Mouse (Mus musculus) frontal cortex, postnatal 10 days (tissue): Measurements from ENCODE around the gene Akap9.
"Not testable (repeated sequence)": the region's sequence is repeated elsewhere in the genome, so short reads cannot be mapped to it uniquely, and the experiment has no call there.

ENCODE experiments used
- DNase-seq, 2 experiments: peaks; one replicate each; pipeline ENCODE4 v3.0.0; 2022; ENCODE audit warnings: low spot score in 2 of 2, mixed read lengths in 1 of 2

Gene Akap9

DNA sequence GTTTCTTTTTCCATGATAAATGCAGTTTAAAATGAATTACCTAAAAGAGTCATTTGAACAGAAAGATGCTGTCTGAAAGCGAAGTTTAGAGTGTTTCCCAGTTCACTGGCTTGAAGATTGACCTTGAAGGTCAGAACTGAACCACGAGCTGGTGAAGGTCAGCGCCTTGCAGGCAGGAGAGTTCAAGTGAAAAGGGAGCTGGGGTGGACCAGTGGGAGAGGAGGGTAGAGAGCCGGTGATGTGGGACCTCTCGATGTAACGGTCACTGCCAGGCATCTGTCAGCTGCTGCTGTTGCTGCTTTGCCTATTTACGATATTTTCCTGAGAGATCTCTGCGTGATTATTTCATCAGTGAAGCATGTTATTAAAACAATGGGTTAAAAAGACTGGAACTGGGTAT is 111.5 kb downstream of the Akap9 start:
- DNase-seq, result no peak

- no peak for DNase-seq
These were observed 112.5 kb downstream of the Akap9 start for GRCm38 (mm10) chr5:4040372-4040771.

GRCm38 (mm10) chr5:4040922-4041321 is 113.1 kb downstream of the Akap9 start:
- DNase-seq, result no peak

- no peak for DNase-seq
These were observed 132.5 kb downstream of the Akap9 start for GRCm38 (mm10) chr5:4060313-4060712.

- DNase-seq, result no peak
These were observed 138.7 kb downstream of the Akap9 start for GRCm38 (mm10) chr5:4066476-4067115.

DNA sequence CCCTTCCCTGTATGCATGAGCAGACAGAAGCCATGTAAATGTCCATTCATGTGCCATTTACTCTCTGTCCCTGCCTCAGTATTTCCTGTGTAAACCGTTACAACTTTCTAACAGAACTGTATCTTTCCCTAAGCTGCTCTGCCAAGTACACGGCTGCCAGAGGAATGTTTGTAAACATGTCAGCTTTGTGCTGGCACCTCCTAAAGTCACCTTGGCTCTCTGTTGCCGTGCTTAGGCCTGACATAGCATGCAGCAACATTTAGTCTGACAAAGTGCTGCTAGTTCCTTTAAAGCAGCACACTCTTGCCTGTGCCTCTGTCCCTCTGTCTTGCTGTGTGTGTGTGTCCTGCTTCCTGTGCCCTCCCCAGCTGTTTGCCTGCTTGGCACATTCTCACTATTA is 139.3 kb downstream of the Akap9 start:
- no peak for DNase-seq

- DNase-seq, result no peak
These were observed 151.2 kb downstream of the Akap9 start for GRCm38 (mm10) chr5:4079086-4079485.

DNA sequence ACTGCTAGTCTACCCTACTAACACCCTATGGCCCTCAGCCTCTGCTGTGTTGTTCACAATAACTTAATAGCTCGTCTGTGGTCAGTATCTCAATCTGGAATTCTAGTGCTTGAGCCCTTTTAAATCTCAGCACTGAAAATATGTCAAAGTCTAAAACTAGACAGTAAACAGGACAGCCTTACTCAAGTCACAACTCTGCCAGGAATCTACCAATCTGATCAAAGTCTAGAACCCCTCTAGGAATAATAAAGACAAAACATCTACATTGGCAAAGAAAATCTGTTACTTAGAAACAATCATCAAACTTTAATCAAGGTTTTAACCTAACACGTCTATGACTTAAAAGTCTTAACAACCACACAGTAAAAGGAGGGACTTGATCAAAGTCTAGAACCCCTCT is 153.0 kb downstream of the Akap9 start:
- DNase-seq, result no peak

- no peak for DNase-seq
These were observed 153.7 kb downstream of the Akap9 start for GRCm38 (mm10) chr5:4081513-4081912.

DNA sequence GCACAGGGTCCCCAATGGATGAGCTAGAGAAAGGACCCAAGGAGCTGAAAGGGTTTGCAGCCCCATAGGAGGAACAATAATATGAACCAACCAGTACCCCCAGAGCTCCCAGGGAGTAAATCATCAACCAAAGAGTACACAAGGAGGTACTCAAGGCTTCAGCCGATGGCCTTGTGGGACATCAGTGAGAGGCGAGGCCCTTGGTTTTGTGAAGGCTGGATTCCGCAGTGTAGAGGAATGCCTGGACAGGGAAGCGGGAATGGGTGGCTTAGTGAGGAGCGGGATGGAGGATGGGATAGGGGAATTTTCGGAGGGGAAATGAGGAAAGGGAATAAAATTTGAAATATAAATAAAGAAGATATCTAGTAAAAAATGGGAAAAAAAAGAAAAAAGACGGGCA is 157.1 kb downstream of the Akap9 start:
- no peak for DNase-seq

- no peak for DNase-seq
These were observed 158.5 kb downstream of the Akap9 start for GRCm38 (mm10) chr5:4086309-4086708.

GRCm38 (mm10) chr5:4088190-4088589 is 160.3 kb downstream of the Akap9 start:
- DNase-seq, result no peak

GRCm38 (mm10) chr5:4094471-4094870 is 166.6 kb downstream of the Akap9 start:
- DNase-seq, result no peak

DNA sequence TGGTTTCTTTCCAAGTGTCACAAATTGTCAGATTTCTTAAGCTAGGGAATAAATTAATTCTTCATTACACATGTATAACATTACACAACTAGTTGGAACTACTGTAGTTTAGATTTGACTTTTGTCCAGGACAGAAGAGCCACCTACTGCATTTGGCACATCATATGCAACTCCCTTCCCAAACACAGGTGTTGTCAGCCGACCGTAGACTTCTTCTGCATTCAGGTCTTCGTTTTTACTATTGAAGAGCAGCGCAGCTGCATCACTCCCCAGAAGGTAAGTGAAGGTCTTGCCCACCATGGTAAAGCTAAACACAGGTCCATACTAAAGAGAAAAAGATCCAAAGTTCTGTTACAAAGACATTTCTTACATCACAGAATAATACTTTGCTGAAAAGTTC is 173.2 kb downstream of the Akap9 start:
- no peak for DNase-seq

DNA sequence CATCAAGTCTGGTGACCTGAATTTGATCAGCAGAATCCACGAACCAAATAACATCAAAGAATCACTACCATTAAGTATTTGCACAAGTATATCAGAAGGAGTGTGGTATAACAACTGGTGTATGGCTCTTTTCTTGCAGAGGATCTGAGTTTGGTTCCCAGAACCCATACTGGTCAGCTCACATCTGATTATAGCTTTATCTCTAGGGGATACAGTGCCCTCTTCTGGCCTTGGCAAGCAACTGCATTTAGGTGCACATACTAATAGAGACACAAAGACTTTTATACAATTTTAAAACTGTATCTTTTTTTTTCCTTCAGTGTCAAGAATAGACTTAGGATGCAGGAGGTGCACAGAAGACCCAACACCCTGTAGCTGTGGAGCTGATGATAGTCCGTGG is 173.9 kb downstream of the Akap9 start:
- no peak for DNase-seq

GRCm38 (mm10) chr5:4103626-4104340 is 175.9 kb downstream of the Akap9 start:
- DNase-seq, result no peak

- peak; percentile 89 to 91 for DNase-seq
These were observed 176.6 kb downstream of the Akap9 start, which contains the start of gene Cyp51 for GRCm38 (mm10) chr5:4104341-4105040. TSS of gene Cyp51 (minus strand) at chr5:4104746.

DNA sequence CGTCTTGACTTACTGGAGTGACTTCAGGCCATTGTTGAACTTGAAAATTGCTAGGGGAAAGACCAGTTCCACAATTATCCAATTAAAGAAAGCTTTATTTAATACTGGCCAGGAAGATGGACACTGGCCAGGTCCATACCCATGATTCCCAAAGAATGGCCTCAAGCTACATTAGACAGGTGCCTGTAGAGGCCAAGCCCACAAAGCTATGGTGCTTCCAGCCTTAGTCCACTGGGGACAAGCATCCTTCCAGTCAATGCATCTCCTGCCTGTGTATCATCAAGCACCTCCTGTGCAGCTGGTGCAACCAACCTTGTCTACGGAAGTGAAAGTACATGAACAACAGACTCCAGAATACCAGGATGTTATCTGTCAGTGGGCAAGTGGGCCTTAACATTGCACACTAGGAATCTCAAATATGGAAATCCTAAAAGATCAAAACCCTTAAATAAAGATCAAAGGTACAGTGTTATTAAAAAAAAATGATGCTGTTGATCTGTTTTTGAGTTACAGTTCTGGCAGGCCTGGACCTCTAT is 177.9 kb downstream of the Akap9 start:
- DNase-seq, result no peak

GRCm38 (mm10) chr5:4107056-4107455 is 179.2 kb downstream of the Akap9 start:
- not testable (repeated sequence) for DNase-seq

DNA sequence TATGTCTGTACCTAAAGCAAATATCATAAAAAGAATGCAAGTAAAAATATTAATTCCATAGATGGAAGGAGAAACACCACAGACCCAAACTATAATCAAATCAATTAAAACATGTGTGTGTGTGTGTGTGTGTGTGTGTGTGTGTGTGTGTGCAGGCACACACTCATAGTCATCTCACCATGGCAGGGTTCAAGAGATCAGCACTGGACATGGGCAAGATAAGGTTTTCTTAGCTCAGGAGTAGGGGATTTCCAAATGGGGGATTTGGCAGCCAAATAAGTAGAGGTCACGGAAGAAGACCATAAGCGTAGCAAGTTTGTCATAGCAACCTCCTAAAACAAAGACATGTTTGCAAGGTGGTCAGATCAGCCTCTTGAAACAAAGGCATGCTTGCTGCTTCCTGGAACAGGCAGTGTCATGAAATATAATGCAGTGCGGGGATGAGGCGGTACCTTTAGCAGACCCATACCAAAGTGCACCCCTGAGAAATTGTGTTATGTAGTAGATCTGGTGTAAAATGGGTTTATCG is 184.8 kb downstream of the Akap9 start:
- no peak for DNase-seq
